Mouse (Mus musculus): Measurements from ENCODE around the gene C1ql2.

Gene C1ql2

DNA sequence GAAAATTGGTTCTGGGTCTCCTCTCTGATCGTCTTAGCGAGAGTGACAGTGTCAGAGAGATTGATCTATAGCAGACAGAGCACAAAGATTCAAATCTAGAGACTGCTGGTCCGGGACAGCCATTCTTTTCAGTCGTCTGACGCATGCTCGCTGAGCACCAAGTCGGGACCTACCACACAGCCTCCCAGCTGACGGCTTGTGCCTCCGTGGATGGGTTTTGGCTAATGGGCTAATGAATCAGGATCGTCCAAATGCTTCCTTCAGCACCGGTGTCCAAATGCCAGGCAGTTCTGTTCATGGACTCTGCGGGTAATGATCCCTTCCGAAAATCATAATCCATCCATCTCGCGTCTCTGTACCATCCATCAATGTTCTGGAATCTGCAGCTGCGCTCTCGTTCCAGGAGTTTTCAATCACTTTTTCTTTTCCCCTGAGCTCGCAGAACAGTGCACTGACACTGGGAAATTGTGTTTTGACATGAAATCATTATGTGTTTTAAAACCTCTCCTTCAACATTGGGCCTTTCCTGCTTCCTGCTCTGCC is 44.7 kb downstream of the C1ql2 start:
- no peak for DNase-seq (ENCODE audit: low read depth, low spot score)

DNA sequence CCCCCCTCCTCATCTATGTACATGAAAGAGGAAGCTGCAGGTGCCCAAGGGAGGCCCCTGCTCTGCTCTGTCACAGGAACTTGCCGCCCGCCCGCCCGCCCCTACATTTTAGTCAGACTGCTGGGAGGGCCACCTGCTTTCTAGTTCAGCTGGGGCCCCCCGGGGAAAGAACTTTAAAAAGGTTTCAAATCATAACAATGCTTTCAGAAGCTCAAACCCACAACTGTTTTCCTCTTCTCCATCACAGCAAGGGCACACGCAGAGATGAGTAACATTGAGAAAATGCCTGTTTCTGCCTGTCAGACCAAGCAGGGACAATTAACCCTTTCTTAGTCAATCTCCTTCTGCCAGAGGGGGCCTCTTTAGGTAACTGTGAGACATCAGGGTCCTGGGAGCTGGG is 49.4 kb downstream of the C1ql2 start:
- no peak for DNase-seq (ENCODE audit: low read depth, low spot score)

DNA sequence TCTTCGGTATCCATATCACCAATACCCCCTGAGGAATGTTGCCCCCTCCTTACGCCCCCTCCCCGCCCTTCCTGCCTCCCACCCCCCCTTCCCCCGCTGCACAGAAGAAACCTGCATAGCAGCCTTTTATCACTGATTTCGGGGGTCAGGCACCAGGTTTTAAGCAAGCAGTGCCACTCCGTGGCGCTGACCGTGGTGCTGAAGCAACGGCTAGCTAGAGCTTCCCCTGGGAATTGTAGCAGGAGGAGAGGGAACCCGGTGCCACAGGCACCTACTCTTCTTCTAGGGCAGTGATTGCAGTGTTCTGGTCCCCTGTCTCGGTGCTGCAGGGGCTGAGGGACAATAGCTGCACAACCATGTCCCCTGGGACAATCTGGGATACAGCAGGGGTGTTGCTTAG is 50.0 kb downstream of the C1ql2 start:
- peak; percentile 43 for DNase-seq (ENCODE audit: low read depth, low spot score)

Data from WW6 (cell line).